Mouse (Mus musculus): ENCODE measurements around the gene Ppm1m. TPM values are rescaled to one million over a fixed set of nuclear protein-coding genes. Genes with fewer than 3 reads are reported as not detected.

Ppm1m gene
- polyA plus RNA-seq, 1 experiment from 2014 or later = 10.0 TPM

DNA sequence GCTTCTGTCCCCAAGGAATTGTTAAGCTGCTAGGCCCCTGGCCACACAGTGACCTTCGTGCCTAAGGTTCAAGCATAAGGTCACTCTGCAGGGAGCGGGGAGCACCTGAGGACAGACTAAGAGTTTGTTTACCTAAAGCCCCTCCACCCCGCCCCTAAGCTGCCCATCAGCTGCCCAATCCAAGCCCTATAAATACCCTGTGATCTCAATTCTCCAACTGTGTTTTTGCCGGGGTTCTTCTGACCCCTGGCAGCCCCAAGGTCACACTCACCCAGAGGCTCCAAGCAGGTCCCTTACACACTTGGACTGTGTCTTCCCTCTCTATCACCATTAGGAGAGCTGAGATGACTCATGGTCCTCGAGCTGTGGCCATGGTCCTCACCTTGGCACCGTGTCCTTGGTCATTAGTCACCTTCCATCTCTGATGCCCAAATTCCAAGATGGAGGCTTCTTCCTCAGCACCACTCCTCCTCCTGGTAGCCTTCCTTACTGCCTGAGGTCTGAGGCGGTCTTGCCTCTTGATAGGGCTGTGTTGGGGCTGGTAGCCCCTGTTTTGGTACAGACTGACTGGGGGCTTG lies 6.3 kb upstream of the Ppm1m start:
- H3K9ac ChIP-seq (ENCODE audit: low read depth, low read length) = no peak overlapping the region

DNA sequence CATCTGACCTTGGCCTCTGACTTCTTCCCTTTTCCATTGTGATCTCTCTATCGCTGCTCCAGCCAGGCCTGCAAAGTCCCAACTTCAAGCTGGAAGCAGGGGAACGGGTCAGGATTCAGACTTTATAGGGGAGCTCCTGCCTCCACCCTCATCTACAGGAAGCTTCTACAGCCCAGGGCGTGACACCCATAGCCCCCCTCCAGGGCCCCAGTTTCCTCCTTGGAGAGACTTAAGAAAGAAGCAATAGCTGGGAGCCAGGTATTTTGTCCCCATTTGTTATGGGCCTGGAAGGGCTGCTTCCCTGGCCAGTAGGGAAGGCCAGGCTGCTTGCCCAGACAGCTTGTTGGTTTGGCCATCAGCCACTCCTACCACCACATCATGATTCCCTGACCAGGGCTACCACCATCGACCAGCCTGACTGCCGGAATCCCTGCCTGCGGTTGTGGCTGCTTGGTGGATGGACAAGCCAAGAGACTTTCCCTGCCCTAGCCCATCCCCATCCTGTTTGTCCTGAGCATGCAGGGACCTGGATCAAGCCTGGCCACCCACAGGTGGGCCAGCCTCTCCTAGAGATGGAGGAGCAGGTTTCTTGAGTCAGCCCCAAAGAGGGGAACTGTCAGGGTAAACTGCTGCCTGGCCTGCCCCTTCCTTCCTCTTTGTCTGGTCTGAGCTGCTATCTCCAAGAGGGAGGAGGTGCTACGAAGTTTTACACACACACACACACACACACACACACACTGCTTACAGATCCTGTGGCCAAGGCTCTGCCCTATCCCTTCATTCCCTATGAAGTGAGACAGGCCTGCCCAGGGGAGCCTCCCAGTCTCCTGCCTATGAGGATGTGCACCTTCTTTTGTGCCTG lies 4.7 kb upstream of the Ppm1m start:
- no peak overlapping the region for H3K4me3 ChIP-seq (ENCODE audit: low read depth, low read length)
- H3K36me3 ChIP-seq (ENCODE audit: control insufficient read depth, insufficient read depth) = peaks cover 6% of the 10 kb centered on the region; the same call in 1 of the 2 replicates
- H3K4me2 ChIP-seq (replicated peaks; ENCODE audit: low read depth) = peak overlapping the region; percentile 77
- no peak for ATAC-seq
- no peaks in the 10 kb centered on the region for H3K9me3 ChIP-seq (ENCODE audit: control insufficient read depth)
- peak overlapping the region; percentile 11; the same call in 1 of the 2 replicates for H3K9ac ChIP-seq (ENCODE audit: low read depth, low read length)
- H3K4me1 ChIP-seq (replicated peaks; ENCODE audit: control insufficient read depth, insufficient read depth, low read length) = peaks cover 7% of the 10 kb centered on the region; the same call in 1 of the 2 replicates
- no peak overlapping the region for H3K27ac ChIP-seq (ENCODE audit: low read depth, low read length)
- H3K27me3 ChIP-seq (replicated peaks; ENCODE audit: control insufficient read depth, insufficient read depth, low read length) = no peaks in the 10 kb centered on the region
- WGBS = 58% methylated on average over 7 of the region's 7 CpGs
- no peak for TF ChIP-seq CTCF (IDR thresholded peaks at IDR 0.05; ENCODE audit: low read depth)

More for the DNA sequence above, 6.3 kb upstream of the Ppm1m start:
- Histone ChIP-seq H3K9me3 (ENCODE audit: control insufficient read depth) (no peaks in the 10 kb centered on the region), H3K36me3 (ENCODE audit: control insufficient read depth, insufficient read depth) (peaks cover 6% of the 10 kb centered on the region; the same call in 1 of the 2 replicates), H3K27ac (ENCODE audit: low read depth, low read length) (no peak overlapping the region), H3K4me2 (replicated peaks; ENCODE audit: low read depth) (no peak overlapping the region), H3K4me1 (replicated peaks; ENCODE audit: control insufficient read depth, insufficient read depth, low read length) (0 out of 2 replicates have a peak, but pooled peaks cover 3% of the 10 kb centered on the region), H3K4me3 (ENCODE audit: low read depth, low read length) (no peak overlapping the region), H3K27me3 (replicated peaks; ENCODE audit: control insufficient read depth, insufficient read depth, low read length) (no peaks in the 10 kb centered on the region)
- TF ChIP-seq CTCF (IDR thresholded peaks at IDR 0.05; ENCODE audit: low read depth) = no peak
- WGBS = 79% methylated on average over 7 of the region's 7 CpGs
- no peak for ATAC-seq

DNA sequence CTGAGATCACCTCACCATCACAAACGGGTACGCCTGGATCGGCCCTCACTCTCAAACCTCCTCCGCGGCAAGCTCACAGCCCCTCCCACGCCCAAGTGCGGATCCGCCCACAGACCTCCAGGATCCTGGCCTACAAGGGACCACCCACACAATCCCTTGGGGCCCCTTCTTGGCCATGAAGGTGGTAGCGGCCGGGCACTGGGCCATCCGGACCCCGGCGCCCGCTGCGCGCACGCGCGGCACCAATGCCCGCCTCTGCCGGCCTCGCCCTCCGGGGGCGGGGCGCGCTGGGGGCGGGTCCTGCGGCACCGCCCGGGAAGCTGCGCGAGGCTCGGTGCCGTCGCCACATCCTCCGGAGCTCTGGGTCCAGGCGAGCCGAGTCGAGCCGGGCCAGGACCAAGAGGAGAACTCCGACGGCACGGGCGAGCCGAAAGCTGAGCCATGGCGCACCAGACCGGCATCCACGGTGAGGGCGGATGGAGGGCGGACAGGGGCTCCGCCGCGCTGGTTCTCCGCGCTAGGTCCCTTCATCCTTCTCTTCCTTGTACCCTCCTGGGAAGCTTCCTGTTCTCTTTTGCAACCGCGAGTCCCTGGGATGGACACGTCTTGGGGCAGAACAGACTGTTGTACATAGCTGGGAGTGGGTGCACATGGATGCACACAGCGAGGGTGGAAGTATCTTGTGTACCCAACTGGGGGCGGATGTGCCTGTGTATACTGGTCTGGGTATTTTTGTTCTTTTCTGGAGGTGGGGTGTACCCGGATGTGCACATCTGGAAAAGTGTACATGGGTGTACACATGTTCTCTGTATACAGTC lies 3.5 kb upstream of the Ppm1m start, which contains the start of gene Twf2:
Gene Twf2 (plus strand): TSS at position 290 of the 818 bp plus-strand sequence.
- Histone ChIP-seq H3K4me2 (replicated peaks; ENCODE audit: low read depth) (peak within 1 kb of the TSS; percentile 77), H3K9me3 (ENCODE audit: control insufficient read depth) (no peaks in the 10 kb centered on the region), H3K27ac (ENCODE audit: low read depth, low read length) (no peak within 1 kb of the TSS), H3K9ac (ENCODE audit: low read depth, low read length) (peak within 1 kb of the TSS; percentile 49), H3K27me3 (replicated peaks; ENCODE audit: control insufficient read depth, insufficient read depth, low read length) (no peaks in the 10 kb centered on the region), H3K4me1 (replicated peaks; ENCODE audit: control insufficient read depth, insufficient read depth, low read length) (peaks cover 7% of the 10 kb centered on the region; the same call in 1 of the 2 replicates), H3K4me3 (ENCODE audit: low read depth, low read length) (peak within 1 kb of the TSS; percentile 63), H3K36me3 (ENCODE audit: control insufficient read depth, insufficient read depth) (peaks cover 3% of the 10 kb centered on the region; the same call in 1 of the 2 replicates)
- WGBS = 1% methylated on average over 61 of the region's 61 CpGs
- TF ChIP-seq CTCF (IDR thresholded peaks at IDR 0.05; ENCODE audit: low read depth) = no peak
- ATAC-seq = peak; percentile 89

DNA sequence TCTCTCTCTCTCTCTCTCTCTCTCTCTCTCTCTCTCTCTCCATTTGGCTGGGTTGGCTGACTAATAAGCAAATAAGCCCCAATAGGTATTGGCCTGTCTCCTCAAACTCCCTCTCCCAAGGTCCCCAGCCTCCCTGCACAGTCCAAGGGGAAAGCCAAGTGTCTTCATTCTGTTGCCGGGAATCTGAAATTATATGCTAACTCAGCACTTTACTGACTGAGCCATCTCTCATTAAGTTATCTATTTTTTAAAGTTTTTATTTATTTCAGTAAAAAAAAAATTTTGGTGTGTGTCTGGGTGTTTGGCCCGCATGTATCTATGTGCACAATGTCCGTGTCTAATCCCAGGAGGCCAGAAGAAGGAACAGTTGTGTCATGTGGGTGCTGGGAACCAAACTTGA lies 2.3 kb upstream of the Ppm1m start:
- Histone ChIP-seq H3K9ac (ENCODE audit: low read depth, low read length) (no peak overlapping the region), H3K4me1 (replicated peaks; ENCODE audit: control insufficient read depth, insufficient read depth, low read length) (peaks cover 7% of the 10 kb centered on the region; the same call in 1 of the 2 replicates), H3K36me3 (ENCODE audit: control insufficient read depth, insufficient read depth) (no peaks in the 10 kb centered on the region; the same call in 1 of the 2 replicates), H3K4me3 (ENCODE audit: low read depth, low read length) (0 out of 2 replicates have a peak overlapping the region, but pooled peaks have one; percentile 63), H3K27me3 (replicated peaks; ENCODE audit: control insufficient read depth, insufficient read depth, low read length) (no peaks in the 10 kb centered on the region), H3K9me3 (ENCODE audit: control insufficient read depth) (no peaks in the 10 kb centered on the region), H3K4me2 (replicated peaks; ENCODE audit: low read depth) (no peak overlapping the region), H3K27ac (ENCODE audit: low read depth, low read length) (no peak overlapping the region)
- 81% methylated on average over 3 of the region's 3 CpGs for WGBS
- ATAC-seq = no peak
- TF ChIP-seq CTCF (IDR thresholded peaks at IDR 0.05; ENCODE audit: low read depth) = no peak

DNA sequence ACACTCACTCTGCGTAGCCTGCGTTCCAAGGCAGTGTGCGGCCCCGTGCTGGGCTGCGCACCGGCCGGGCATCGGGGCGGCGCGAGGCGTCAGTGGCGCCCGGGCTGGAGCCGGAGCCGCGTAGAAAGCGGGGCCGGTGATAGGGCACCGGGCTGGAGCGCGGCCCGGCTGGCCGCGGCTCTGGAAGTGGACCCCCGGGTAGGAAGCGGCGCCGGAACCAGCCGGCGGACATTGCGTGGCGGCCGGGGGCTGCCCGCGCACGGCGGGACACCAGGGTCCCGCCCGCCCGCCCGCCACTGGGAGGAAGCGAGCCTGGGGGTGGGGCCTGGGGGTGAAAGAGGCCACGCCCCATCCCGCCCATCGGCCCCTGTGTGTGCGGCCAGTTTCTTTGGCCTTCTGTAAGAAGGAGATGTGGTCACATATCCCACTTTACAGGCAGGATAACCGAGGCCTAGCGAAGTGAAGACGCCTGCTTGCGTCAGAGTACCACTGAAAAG lies 536 bp downstream of the Ppm1m start:
- ATAC-seq = peak; percentile 34; the same call in 1 of the 2 replicates
- Histone ChIP-seq H3K4me3 (ENCODE audit: low read depth, low read length) (peak overlapping the region; percentile 63), H3K9ac (ENCODE audit: low read depth, low read length) (peak overlapping the region; percentile 67), H3K9me3 (ENCODE audit: control insufficient read depth) (no peaks in the 10 kb centered on the region), H3K27ac (ENCODE audit: low read depth, low read length) (no peak overlapping the region), H3K36me3 (ENCODE audit: control insufficient read depth, insufficient read depth) (no peaks in the 10 kb centered on the region), H3K4me1 (replicated peaks; ENCODE audit: control insufficient read depth, insufficient read depth, low read length) (peaks cover 5% of the 10 kb centered on the region; the same call in 1 of the 2 replicates), H3K27me3 (replicated peaks; ENCODE audit: control insufficient read depth, insufficient read depth, low read length) (no peaks in the 10 kb centered on the region), H3K4me2 (replicated peaks; ENCODE audit: low read depth) (peak overlapping the region; percentile 84)
- WGBS = under 1% methylated on average over 38 of the region's 51 CpGs
- no peak for TF ChIP-seq CTCF (IDR thresholded peaks at IDR 0.05; ENCODE audit: low read depth)
